Mouse (Mus musculus): Measurements from ENCODE around the gene Hsf5. TPM values are rescaled to one million over a fixed set of nuclear protein-coding genes. Genes with fewer than 3 reads are reported as not detected.

Gene Hsf5
- polyA plus RNA-seq, 1 experiment = 0.02 TPM

- no peaks in the 10 kb centered on the region for H3K79me2 ChIP-seq (ENCODE audit: control insufficient read depth, insufficient read depth)
- no peak overlapping the region for H3K4me3 ChIP-seq (ENCODE audit: insufficient read depth, poor library complexity, severe bottlenecking)
- no peaks in the 10 kb centered on the region for H3K36me3 ChIP-seq (ENCODE audit: control insufficient read depth, insufficient read depth)
- H3ac ChIP-seq (ENCODE audit: control insufficient read depth, insufficient read length, low read depth) = no peak overlapping the region
- H3K27me3 ChIP-seq (ENCODE audit: control insufficient read depth, insufficient read depth, insufficient read length) = peaks cover 28% of the 10 kb centered on the region
- no peak for TF ChIP-seq FOSL1 (IDR thresholded peaks at IDR 0.05; ENCODE audit: insufficient read depth, low read length, poor library complexity, severe bottlenecking)
- no peak for TF ChIP-seq MYOD1 (IDR thresholded peaks at IDR 0.05; ENCODE audit: control insufficient read depth, insufficient read length, low read depth)
- no peak for TF ChIP-seq MYOG (IDR thresholded peaks at IDR 0.05; ENCODE audit: control insufficient read depth, extremely low read depth, insufficient read length)
- no peak for TF ChIP-seq CEBPB (IDR thresholded peaks at IDR 0.05; ENCODE audit: low read depth)
- TF ChIP-seq MAX (IDR thresholded peaks at IDR 0.05) = no peak
- no peak for TF ChIP-seq CTCF (IDR thresholded peaks at IDR 0.05; ENCODE audit: control insufficient read depth, insufficient read depth, insufficient read length)
- TF ChIP-seq USF1 (IDR thresholded peaks at IDR 0.05; ENCODE audit: low read depth) = no peak
- no peaks in the 10 kb centered on the region for H3K79me3 ChIP-seq (ENCODE audit: low read depth)
Measured at GRCm38 (mm10) chr11:87665658-87666057, 48.7 kb downstream of the Hsf5 start.

DNA sequence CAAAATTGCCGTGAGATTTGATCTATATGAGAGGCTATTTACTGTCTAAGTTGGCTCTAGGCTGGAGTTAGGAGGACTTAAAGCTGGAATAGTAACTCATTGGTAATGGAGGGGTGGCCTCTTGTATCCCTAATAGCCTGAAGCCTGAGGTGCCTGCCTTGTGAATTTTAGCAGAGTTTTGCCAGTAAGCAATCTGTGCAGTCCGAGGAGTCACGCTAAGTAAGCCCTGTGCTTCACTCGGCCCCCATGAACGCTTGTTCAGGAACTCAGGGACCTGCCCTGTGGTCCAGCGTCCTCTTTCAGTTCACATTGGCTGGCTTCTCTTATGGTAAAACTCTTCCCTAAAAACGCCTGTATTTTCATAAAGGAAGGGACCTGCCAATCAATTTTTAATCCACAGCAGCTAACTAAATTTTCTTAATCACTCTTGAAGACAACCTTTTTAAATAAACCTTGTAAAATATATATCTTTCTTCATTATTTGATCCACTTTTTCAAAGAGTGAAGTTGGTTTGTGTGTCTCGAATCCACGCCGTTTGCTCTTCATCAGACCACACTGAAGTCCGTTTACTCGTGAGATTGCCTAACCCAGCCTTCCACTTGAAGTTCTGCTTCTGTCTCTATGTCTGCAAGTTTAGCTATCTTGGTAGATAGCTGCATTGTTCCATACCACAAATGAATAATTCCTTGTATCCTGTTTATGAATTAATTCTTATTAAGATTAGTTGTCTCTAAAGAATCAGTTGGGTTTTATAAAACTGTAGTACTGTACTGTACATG, 49.5 kb downstream of the Hsf5 start:
- H3K36me3 ChIP-seq (ENCODE audit: control insufficient read depth, insufficient read depth) = no peaks in the 10 kb centered on the region
- TF ChIP-seq CTCF (IDR thresholded peaks at IDR 0.05; ENCODE audit: control insufficient read depth, insufficient read depth, insufficient read length) (no peak), MAX (IDR thresholded peaks at IDR 0.05) (no peak), CEBPB (IDR thresholded peaks at IDR 0.05; ENCODE audit: low read depth) (no peak), MYOG (IDR thresholded peaks at IDR 0.05; ENCODE audit: control insufficient read depth, extremely low read depth, insufficient read length) (no peak), MYOD1 (IDR thresholded peaks at IDR 0.05; ENCODE audit: control insufficient read depth, insufficient read length, low read depth) (no peak), FOSL1 (IDR thresholded peaks at IDR 0.05; ENCODE audit: insufficient read depth, low read length, poor library complexity, severe bottlenecking) (no peak), USF1 (IDR thresholded peaks at IDR 0.05; ENCODE audit: low read depth) (no peak)
- H3ac ChIP-seq (ENCODE audit: control insufficient read depth, insufficient read length, low read depth) = no peak overlapping the region
- H3K79me3 ChIP-seq (ENCODE audit: low read depth) = no peaks in the 10 kb centered on the region
- no peaks in the 10 kb centered on the region for H3K79me2 ChIP-seq (ENCODE audit: control insufficient read depth, insufficient read depth)
- peaks cover 31% of the 10 kb centered on the region for H3K27me3 ChIP-seq (ENCODE audit: control insufficient read depth, insufficient read depth, insufficient read length)
- H3K4me3 ChIP-seq (ENCODE audit: insufficient read depth, poor library complexity, severe bottlenecking) = no peak overlapping the region

- H3K27me3 ChIP-seq (ENCODE audit: control insufficient read depth, insufficient read depth, insufficient read length) = peaks cover 34% of the 10 kb centered on the region
- H3K36me3 ChIP-seq (ENCODE audit: control insufficient read depth, insufficient read depth) = no peaks in the 10 kb centered on the region
- no peak overlapping the region for H3ac ChIP-seq (ENCODE audit: control insufficient read depth, insufficient read length, low read depth)
- no peaks in the 10 kb centered on the region for H3K79me3 ChIP-seq (ENCODE audit: low read depth)
- no peak for TF ChIP-seq MAX (IDR thresholded peaks at IDR 0.05)
- TF ChIP-seq MYOG (IDR thresholded peaks at IDR 0.05; ENCODE audit: control insufficient read depth, extremely low read depth, insufficient read length) = no peak
- TF ChIP-seq MYOD1 (IDR thresholded peaks at IDR 0.05; ENCODE audit: control insufficient read depth, insufficient read length, low read depth) = no peak
- TF ChIP-seq CEBPB (IDR thresholded peaks at IDR 0.05; ENCODE audit: low read depth) = no peak
- no peak for TF ChIP-seq USF1 (IDR thresholded peaks at IDR 0.05; ENCODE audit: low read depth)
- no peak for TF ChIP-seq CTCF (IDR thresholded peaks at IDR 0.05; ENCODE audit: control insufficient read depth, insufficient read depth, insufficient read length)
- no peak for TF ChIP-seq FOSL1 (IDR thresholded peaks at IDR 0.05; ENCODE audit: insufficient read depth, low read length, poor library complexity, severe bottlenecking)
- no peaks in the 10 kb centered on the region for H3K79me2 ChIP-seq (ENCODE audit: control insufficient read depth, insufficient read depth)
- H3K4me3 ChIP-seq (ENCODE audit: insufficient read depth, poor library complexity, severe bottlenecking) = no peak overlapping the region
Measured at GRCm38 (mm10) chr11:87667107-87668090, 50.4 kb downstream of the Hsf5 start.

- Histone ChIP-seq H3ac (ENCODE audit: control insufficient read depth, insufficient read length, low read depth) (no peak overlapping the region), H3K79me3 (ENCODE audit: low read depth) (no peaks in the 10 kb centered on the region), H3K36me3 (ENCODE audit: control insufficient read depth, insufficient read depth) (no peaks in the 10 kb centered on the region), H3K27me3 (ENCODE audit: control insufficient read depth, insufficient read depth, insufficient read length) (peaks cover 39% of the 10 kb centered on the region), H3K4me3 (ENCODE audit: insufficient read depth, poor library complexity, severe bottlenecking) (no peak overlapping the region), H3K79me2 (ENCODE audit: control insufficient read depth, insufficient read depth) (no peaks in the 10 kb centered on the region)
- TF ChIP-seq CTCF (IDR thresholded peaks at IDR 0.05; ENCODE audit: control insufficient read depth, insufficient read depth, insufficient read length) = no peak
- TF ChIP-seq USF1 (IDR thresholded peaks at IDR 0.05; ENCODE audit: low read depth) = no peak
- TF ChIP-seq MYOG (IDR thresholded peaks at IDR 0.05; ENCODE audit: control insufficient read depth, extremely low read depth, insufficient read length) = no peak
- no peak for TF ChIP-seq MAX (IDR thresholded peaks at IDR 0.05)
- TF ChIP-seq FOSL1 (IDR thresholded peaks at IDR 0.05; ENCODE audit: insufficient read depth, low read length, poor library complexity, severe bottlenecking) = no peak
- TF ChIP-seq MYOD1 (IDR thresholded peaks at IDR 0.05; ENCODE audit: control insufficient read depth, insufficient read length, low read depth) = no peak
- TF ChIP-seq CEBPB (IDR thresholded peaks at IDR 0.05; ENCODE audit: low read depth) = no peak
Measured at GRCm38 (mm10) chr11:87673282-87673681, 56.3 kb downstream of the Hsf5 start.

GRCm38 (mm10) chr11:87675606-87676005, 58.6 kb downstream of the Hsf5 start:
- Histone ChIP-seq H3K4me3 (ENCODE audit: insufficient read depth, poor library complexity, severe bottlenecking) (no peak overlapping the region), H3K27me3 (ENCODE audit: control insufficient read depth, insufficient read depth, insufficient read length) (peaks cover 34% of the 10 kb centered on the region), H3K79me2 (ENCODE audit: control insufficient read depth, insufficient read depth) (no peaks in the 10 kb centered on the region), H3K36me3 (ENCODE audit: control insufficient read depth, insufficient read depth) (no peaks in the 10 kb centered on the region), H3K79me3 (ENCODE audit: low read depth) (no peaks in the 10 kb centered on the region), H3ac (ENCODE audit: control insufficient read depth, insufficient read length, low read depth) (no peak overlapping the region)
- TF ChIP-seq MAX (IDR thresholded peaks at IDR 0.05) (no peak), CEBPB (IDR thresholded peaks at IDR 0.05; ENCODE audit: low read depth) (no peak), FOSL1 (IDR thresholded peaks at IDR 0.05; ENCODE audit: insufficient read depth, low read length, poor library complexity, severe bottlenecking) (no peak), MYOG (IDR thresholded peaks at IDR 0.05; ENCODE audit: control insufficient read depth, extremely low read depth, insufficient read length) (no peak), USF1 (IDR thresholded peaks at IDR 0.05; ENCODE audit: low read depth) (no peak), CTCF (IDR thresholded peaks at IDR 0.05; ENCODE audit: control insufficient read depth, insufficient read depth, insufficient read length) (no peak), MYOD1 (IDR thresholded peaks at IDR 0.05; ENCODE audit: control insufficient read depth, insufficient read length, low read depth) (no peak)
